Mouse (Mus musculus) heart, postnatal 0 days (tissue): ENCODE results near the gene 1600002K03Rik. TPM values are rescaled to one million over a fixed set of nuclear protein-coding genes. Genes with fewer than 3 reads are reported as not detected.
A peak's percentile ranks its signal among the peaks of the same experiment; 100 is the strongest.

Experiments
- ATAC-seq: fragments of 200-750 bp; cut with Nextera tagmentation; 2 replicates; pipeline ENCODE4 v1.8.0; 2017; ENCODE audit warnings: low read depth, moderate number of reproducible peaks, moderate library complexity; ENCODE audit not compliant: insufficient read depth
- DNase-seq: peaks from one replicate; pipeline ENCODE4 v3.0.0-alpha.2; 2016; ENCODE audit warnings: low spot score
- H3K27ac ChIP-seq: fragments of 300-500 bp; sonication (generic); 2 replicates; pipeline ENCODE4 v1.5.1; 2014; ENCODE audit warnings: low read depth, mild to moderate bottlenecking
- H3K27me3 ChIP-seq: fragments of 300-500 bp; sonication (generic); 2 replicates; pipeline ENCODE4 v1.6.1; 2014; ENCODE audit warnings: low read length, mixed read lengths; ENCODE audit not compliant: control insufficient read depth, insufficient read depth
- H3K36me3 ChIP-seq: fragments of 300-500 bp; sonication (generic); replicated peaks from 2 replicates; pipeline ENCODE4 v1.6.1; 2014; ENCODE audit warnings: low read length, mixed read lengths; ENCODE audit not compliant: control insufficient read depth, insufficient read depth
- H3K4me1 ChIP-seq: fragments of 300-500 bp; sonication (generic); 2 replicates; pipeline ENCODE4 v1.6.1; 2014; ENCODE audit warnings: antibody characterized with exemption; ENCODE audit not compliant: control insufficient read depth, insufficient read depth
- H3K4me2 ChIP-seq: fragments of 300-500 bp; sonication (generic); 2 replicates; pipeline ENCODE4 v1.6.1; 2014; ENCODE audit warnings: low read depth, mild to moderate bottlenecking, low read length, moderate library complexity
- H3K4me3 ChIP-seq: fragments of 300-500 bp; sonication (generic); 2 replicates; pipeline ENCODE4 v1.5.1; 2014; ENCODE audit warnings: low read depth, low read length
- H3K9ac ChIP-seq: fragments of 300-500 bp; sonication (generic); replicated peaks from 2 replicates; pipeline ENCODE4 v1.6.1; 2014; ENCODE audit warnings: low read depth, low read length, mixed read lengths
- H3K9me3 ChIP-seq: fragments of 300-500 bp; sonication (generic); replicated peaks from 2 replicates; pipeline ENCODE4 v1.6.1; 2016; ENCODE audit warnings: low read length; ENCODE audit not compliant: control insufficient read depth
- CTCF ChIP-seq: IDR thresholded peaks from 2 replicates; pipeline ENCODE4 v1.5.1; 2016; ENCODE audit warnings: antibody characterized with exemption, control low read depth, low read depth
- EP300 ChIP-seq: IDR thresholded peaks from 2 replicates; pipeline ENCODE4 v1.6.1; 2016; ENCODE audit warnings: antibody characterized with exemption, low read depth
- WGBS: fragments of 180-500 bp; shearing (Covaris S2); extraction: QIAGEN DNeasy Blood & Tissue Kit; methylation state at CpG from one replicate; pipeline ENCODE4 v1.1.7; 2014; 5-methylcytosine and 5-hydroxymethylcytosine counted together
- polyA plus RNA-seq: library from polyadenylated mRNA; unstranded; fragments of >200 nt; fragmentation: Nextera tagmentation; extraction: Ambion mirVana; gene quantifications from 2 replicates; pipeline ENCODE4 v1.2.1, GENCODE M21; 2015
- total RNA-seq: library from RNA; depleted of rRNA; stranded (reverse); fragments of >200 nt; gene quantifications from 2 replicates; pipeline ENCODE4 v1.2.3, GENCODE M21; 2014; ENCODE audit warnings: low replicate concordance

Gene 1600002K03Rik
- total and polyA plus RNA-seq, 2 experiments from 2014 or later: 5.7 to 8.9 TPM

GRCm38 (mm10) chr10:80152873-80153260 lies 19.9 kb upstream of the 1600002K03Rik start:
- peak overlapping the region; percentile 99 for H3K27ac ChIP-seq
- H3K4me3 ChIP-seq: peak overlapping the region; percentile 90
- H3K4me1 ChIP-seq: peaks cover 34% of the 10 kb centered on the region
- no peak for ATAC-seq
- peak overlapping the region; percentile 85 for H3K4me2 ChIP-seq
- DNase-seq: no peak
- no peak for TF ChIP-seq EP300
- WGBS: 30% methylated on average over 3 of the region's 3 CpGs
- H3K36me3 ChIP-seq: peaks cover 68% of the 10 kb centered on the region
- H3K9me3 ChIP-seq: no peaks in the 10 kb centered on the region
- no peaks in the 10 kb centered on the region for H3K27me3 ChIP-seq
- peak overlapping the region; percentile 95 for H3K9ac ChIP-seq

- no peak overlapping the region for H3K4me3 ChIP-seq
- H3K9me3 ChIP-seq: no peaks in the 10 kb centered on the region
- H3K9ac ChIP-seq: no peak overlapping the region; the same call in 1 of the 2 replicates
- H3K36me3 ChIP-seq: peaks cover 68% of the 10 kb centered on the region
- ATAC-seq: no peak
- H3K4me2 ChIP-seq: no peak overlapping the region
- H3K27me3 ChIP-seq: no peaks in the 10 kb centered on the region
- WGBS: 87% methylated on average over 19 of the region's 19 CpGs
- DNase-seq: no peak
- H3K27ac ChIP-seq: peak overlapping the region; percentile 99
- TF ChIP-seq CTCF (no peak), EP300 (no peak)
- peaks cover 36% of the 10 kb centered on the region for H3K4me1 ChIP-seq
Observed at GRCm38 (mm10) chr10:80153713-80154112, 19.0 kb upstream of the 1600002K03Rik start.

GRCm38 (mm10) chr10:80154384-80154783 lies 18.4 kb upstream of the 1600002K03Rik start:
- 0 out of 2 replicates have a peak overlapping the region, but pooled peaks have one; percentile 16 for H3K27ac ChIP-seq
- 81% methylated on average over 7 of the region's 7 CpGs for WGBS

GRCm38 (mm10) chr10:80155277-80155676 lies 17.5 kb upstream of the 1600002K03Rik start:
- H3K27ac ChIP-seq: 0 out of 2 replicates have a peak overlapping the region, but pooled peaks have one; percentile 95
- DNase-seq (no peak), ATAC-seq (no peak)
- H3K4me3 ChIP-seq: no peak overlapping the region
- TF ChIP-seq EP300 (no peak), CTCF (no peak)
- peaks cover 63% of the 10 kb centered on the region for H3K36me3 ChIP-seq
- H3K9ac ChIP-seq: no peak overlapping the region
- H3K4me1 ChIP-seq: peaks cover 48% of the 10 kb centered on the region
- H3K9me3 ChIP-seq: no peaks in the 10 kb centered on the region
- no peak overlapping the region for H3K4me2 ChIP-seq
- no peaks in the 10 kb centered on the region for H3K27me3 ChIP-seq
- 59% methylated on average over 1 of the region's 1 CpGs for WGBS

More at GRCm38 (mm10) chr10:80154384-80154783, 18.4 kb upstream of the 1600002K03Rik start:
- Histone ChIP-seq H3K36me3 (peaks cover 68% of the 10 kb centered on the region), H3K4me2 (no peak overlapping the region), H3K27me3 (no peaks in the 10 kb centered on the region), H3K9ac (no peak overlapping the region), H3K9me3 (no peaks in the 10 kb centered on the region), H3K4me3 (no peak overlapping the region), H3K4me1 (peaks cover 43% of the 10 kb centered on the region)
- no peak for ATAC-seq
- no peak for TF ChIP-seq CTCF
- TF ChIP-seq EP300: no peak
- DNase-seq: no peak

- Histone ChIP-seq H3K27ac (peak overlapping the region; percentile 95), H3K9me3 (no peaks in the 10 kb centered on the region), H3K9ac (no peak overlapping the region), H3K4me1 (peaks cover 57% of the 10 kb centered on the region), H3K36me3 (peaks cover 63% of the 10 kb centered on the region), H3K4me3 (no peak overlapping the region), H3K4me2 (no peak overlapping the region), H3K27me3 (no peaks in the 10 kb centered on the region)
- WGBS: 65% methylated on average over 29 of the region's 29 CpGs
- ATAC-seq: no peak
- TF ChIP-seq EP300: no peak
- TF ChIP-seq CTCF: no peak
- no peak for DNase-seq
Observed at GRCm38 (mm10) chr10:80156002-80156751, 16.6 kb upstream of the 1600002K03Rik start.

GRCm38 (mm10) chr10:80156752-80157053 lies 16.0 kb upstream of the 1600002K03Rik start:
- no peak for TF ChIP-seq EP300
- no peak for TF ChIP-seq CTCF
- WGBS: 22% methylated on average over 7 of the region's 7 CpGs
- peak overlapping the region; percentile 8; the same call in 1 of the 2 replicates for H3K4me2 ChIP-seq
- H3K4me3 ChIP-seq: no peak overlapping the region
- H3K9ac ChIP-seq: no peak overlapping the region
- H3K4me1 ChIP-seq: peaks cover 60% of the 10 kb centered on the region
- H3K27me3 ChIP-seq: no peaks in the 10 kb centered on the region
- H3K36me3 ChIP-seq: peaks cover 59% of the 10 kb centered on the region
- DNase-seq (peak; percentile 35), ATAC-seq (no peak)
- peak overlapping the region; percentile 95 for H3K27ac ChIP-seq
- no peaks in the 10 kb centered on the region for H3K9me3 ChIP-seq
